Mouse (Mus musculus): ENCODE measurements around the gene Emilin2.

DNA sequence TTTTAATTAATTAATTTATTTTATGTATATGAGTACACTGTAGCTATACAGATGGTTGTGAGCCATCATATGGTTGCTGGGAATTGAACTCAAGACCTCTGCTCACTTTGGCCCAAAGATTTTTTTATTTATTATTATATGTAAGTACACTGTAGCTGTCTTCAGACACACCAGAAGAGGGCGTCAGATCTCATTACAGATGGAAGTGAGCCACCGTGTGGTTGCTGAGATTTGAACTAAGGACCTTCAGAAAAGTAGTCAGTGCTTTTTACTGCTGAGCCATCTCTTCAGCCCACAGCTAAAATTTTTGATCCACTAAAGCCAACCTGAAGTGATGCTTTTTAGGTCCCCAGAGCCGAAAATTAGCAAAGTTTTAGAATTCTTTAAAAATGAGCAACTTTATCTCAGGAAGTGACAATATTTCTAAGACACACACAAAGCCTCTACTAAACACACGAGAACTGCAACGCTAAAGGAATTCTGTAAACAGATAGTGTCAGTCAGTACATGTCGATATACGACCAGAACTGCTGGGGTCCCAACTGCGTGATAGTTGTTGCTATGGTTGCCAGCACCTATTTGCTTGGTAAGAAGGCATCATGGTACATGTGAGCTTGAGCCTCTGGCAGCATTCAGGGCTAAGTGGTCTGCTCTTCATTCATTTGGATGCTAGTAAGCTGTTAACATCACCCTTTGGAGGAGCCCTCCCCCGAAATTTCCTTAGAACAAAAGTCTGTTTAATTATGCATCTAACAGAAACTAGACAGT is 84.5 kb downstream of the Emilin2 start:
- TF ChIP-seq CTCF (IDR thresholded peaks at IDR 0.05; ENCODE audit: low read depth, low read length) (no peak), POLR2A (IDR thresholded peaks at IDR 0.05; ENCODE audit: insufficient read depth, low read length) (no peak), EP300 (IDR thresholded peaks at IDR 0.05; ENCODE audit: insufficient read depth, low read depth, low read length) (no peak)
